Mouse (Mus musculus) myocyte (in vitro differentiated cells): ENCODE measurements around the gene Gys1.

ENCODE experiments used
- CEBPB ChIP-seq: IDR thresholded peaks from 2 replicates; pipeline ENCODE4 v1.6.1; 2011; ENCODE audit warnings: mild to moderate bottlenecking, moderate library complexity; ENCODE audit not compliant: poor library complexity, insufficient read depth, severe bottlenecking
- MAX ChIP-seq: IDR thresholded peaks from one replicate; pipeline ENCODE4 v1.6.1; 2011; ENCODE audit warnings: low read depth, mild to moderate bottlenecking, control low read depth
- POLR2A ChIP-seq: IDR thresholded peaks from one replicate; pipeline ENCODE4 v1.6.1; 2011; ENCODE audit warnings: low read depth, mild to moderate bottlenecking, control low read depth, moderate library complexity; ENCODE audit not compliant: insufficient read length
- POLR2AphosphoS2 ChIP-seq: IDR thresholded peaks from one replicate; pipeline ENCODE4 v1.6.1; 2011; ENCODE audit warnings: low read depth, control low read depth; ENCODE audit not compliant: insufficient read length
- USF1 ChIP-seq: IDR thresholded peaks from one replicate; pipeline ENCODE4 v1.6.1; 2011; ENCODE audit warnings: low read depth, mild to moderate bottlenecking, control low read depth, moderate library complexity

- TF ChIP-seq MAX (no peak), POLR2A (no peak), POLR2AphosphoS2 (no peak), CEBPB (no peak), USF1 (peak; percentile 69)
Measured at GRCm38 (mm10) chr7:45477003-45477402, 42.4 kb downstream of the Gys1 start.
